Mouse (Mus musculus): ENCODE data around the gene Mb21d2. TPM values are rescaled to one million over a fixed set of nuclear protein-coding genes. Genes with fewer than 3 reads are reported as not detected.

Mb21d2 gene
- polyA plus RNA-seq, 1 experiment = 7.6 TPM

GRCm38 (mm10) chr16:28902620-28903565 is 26.6 kb downstream of the Mb21d2 start:
- no peak overlapping the region for H3K4me3 ChIP-seq (ENCODE audit: insufficient read depth, low read length)
- peaks cover 5% of the 10 kb centered on the region for H3K4me1 ChIP-seq (ENCODE audit: control insufficient read depth, insufficient read depth, low read length)
- H3K27ac ChIP-seq (ENCODE audit: insufficient read depth, low read length) = no peak overlapping the region
- no peak for TF ChIP-seq CTCF (IDR thresholded peaks at IDR 0.05; ENCODE audit: borderline replicate concordance, insufficient read depth, low read length)
- TF ChIP-seq POLR2A (IDR thresholded peaks at IDR 0.05; ENCODE audit: low read depth, low read length) = no peak

- Histone ChIP-seq H3K4me1 (ENCODE audit: control insufficient read depth, insufficient read depth, low read length) (peaks cover 6% of the 10 kb centered on the region), H3K4me3 (ENCODE audit: insufficient read depth, low read length) (no peak overlapping the region), H3K27ac (ENCODE audit: insufficient read depth, low read length) (no peak overlapping the region)
- no peak for TF ChIP-seq POLR2A (IDR thresholded peaks at IDR 0.05; ENCODE audit: low read depth, low read length)
- TF ChIP-seq CTCF (IDR thresholded peaks at IDR 0.05; ENCODE audit: borderline replicate concordance, insufficient read depth, low read length) = no peak
Observed at GRCm38 (mm10) chr16:28899161-28899540, 30.3 kb downstream of the Mb21d2 start.

GRCm38 (mm10) chr16:28898509-28899160 is 30.8 kb downstream of the Mb21d2 start:
- Histone ChIP-seq H3K27ac (ENCODE audit: insufficient read depth, low read length) (no peak overlapping the region), H3K4me3 (ENCODE audit: insufficient read depth, low read length) (no peak overlapping the region), H3K4me1 (ENCODE audit: control insufficient read depth, insufficient read depth, low read length) (peaks cover 8% of the 10 kb centered on the region)
- TF ChIP-seq POLR2A (IDR thresholded peaks at IDR 0.05; ENCODE audit: low read depth, low read length) = no peak
- TF ChIP-seq CTCF (IDR thresholded peaks at IDR 0.05; ENCODE audit: borderline replicate concordance, insufficient read depth, low read length) = peak; percentile 37; the same call in 1 of the 2 replicates

- Histone ChIP-seq H3K4me1 (ENCODE audit: control insufficient read depth, insufficient read depth, low read length) (peaks cover 6% of the 10 kb centered on the region; the same call in 1 of the 2 replicates), H3K4me3 (ENCODE audit: insufficient read depth, low read length) (no peak overlapping the region), H3K27ac (ENCODE audit: insufficient read depth, low read length) (no peak overlapping the region)
- TF ChIP-seq CTCF (IDR thresholded peaks at IDR 0.05; ENCODE audit: borderline replicate concordance, insufficient read depth, low read length) (no peak), POLR2A (IDR thresholded peaks at IDR 0.05; ENCODE audit: low read depth, low read length) (no peak)
Observed at GRCm38 (mm10) chr16:28896571-28896970, 32.9 kb downstream of the Mb21d2 start.

- peaks cover 6% of the 10 kb centered on the region; the same call in 1 of the 2 replicates for H3K4me1 ChIP-seq (ENCODE audit: control insufficient read depth, insufficient read depth, low read length)
Observed at GRCm38 (mm10) chr16:28894872-28895271, 34.6 kb downstream of the Mb21d2 start.

GRCm38 (mm10) chr16:28893266-28893665 is 36.2 kb downstream of the Mb21d2 start:
- Histone ChIP-seq H3K4me3 (ENCODE audit: insufficient read depth, low read length) (no peak overlapping the region), H3K27ac (ENCODE audit: insufficient read depth, low read length) (no peak overlapping the region), H3K4me1 (ENCODE audit: control insufficient read depth, insufficient read depth, low read length) (peaks cover 5% of the 10 kb centered on the region; the same call in 1 of the 2 replicates)
- TF ChIP-seq CTCF (IDR thresholded peaks at IDR 0.05; ENCODE audit: borderline replicate concordance, insufficient read depth, low read length) (no peak), POLR2A (IDR thresholded peaks at IDR 0.05; ENCODE audit: low read depth, low read length) (no peak)

More at GRCm38 (mm10) chr16:28894872-28895271, 34.6 kb downstream of the Mb21d2 start:
- TF ChIP-seq CTCF (IDR thresholded peaks at IDR 0.05; ENCODE audit: borderline replicate concordance, insufficient read depth, low read length) (no peak), POLR2A (IDR thresholded peaks at IDR 0.05; ENCODE audit: low read depth, low read length) (no peak)
- Histone ChIP-seq H3K27ac (ENCODE audit: insufficient read depth, low read length) (no peak overlapping the region), H3K4me3 (ENCODE audit: insufficient read depth, low read length) (no peak overlapping the region)

- Histone ChIP-seq H3K27ac (ENCODE audit: insufficient read depth, low read length) (no peak overlapping the region; the same call in 1 of the 2 replicates), H3K4me3 (ENCODE audit: insufficient read depth, low read length) (no peak overlapping the region), H3K4me1 (ENCODE audit: control insufficient read depth, insufficient read depth, low read length) (peaks cover 13% of the 10 kb centered on the region; the same call in 1 of the 2 replicates)
- TF ChIP-seq CTCF (IDR thresholded peaks at IDR 0.05; ENCODE audit: borderline replicate concordance, insufficient read depth, low read length) = no peak
- no peak for TF ChIP-seq POLR2A (IDR thresholded peaks at IDR 0.05; ENCODE audit: low read depth, low read length)
Observed at GRCm38 (mm10) chr16:28886201-28886745, 43.2 kb downstream of the Mb21d2 start.

- H3K4me3 ChIP-seq (ENCODE audit: insufficient read depth, low read length) = no peak overlapping the region
- TF ChIP-seq CTCF (IDR thresholded peaks at IDR 0.05; ENCODE audit: borderline replicate concordance, insufficient read depth, low read length) = no peak
- TF ChIP-seq POLR2A (IDR thresholded peaks at IDR 0.05; ENCODE audit: low read depth, low read length) = no peak
- no peak overlapping the region for H3K27ac ChIP-seq (ENCODE audit: insufficient read depth, low read length)
- H3K4me1 ChIP-seq (ENCODE audit: control insufficient read depth, insufficient read depth, low read length) = peaks cover 18% of the 10 kb centered on the region; the same call in 1 of the 2 replicates
Observed at GRCm38 (mm10) chr16:28885474-28885873, 44.0 kb downstream of the Mb21d2 start.

GRCm38 (mm10) chr16:28884661-28885060 is 44.8 kb downstream of the Mb21d2 start:
- no peak for TF ChIP-seq CTCF (IDR thresholded peaks at IDR 0.05; ENCODE audit: borderline replicate concordance, insufficient read depth, low read length)
- no peak for TF ChIP-seq POLR2A (IDR thresholded peaks at IDR 0.05; ENCODE audit: low read depth, low read length)
- Histone ChIP-seq H3K27ac (ENCODE audit: insufficient read depth, low read length) (no peak overlapping the region), H3K4me1 (ENCODE audit: control insufficient read depth, insufficient read depth, low read length) (peaks cover 18% of the 10 kb centered on the region), H3K4me3 (ENCODE audit: insufficient read depth, low read length) (no peak overlapping the region)
